Mouse (Mus musculus): ENCODE measurements at regions not wholly inside any gene's neighbourhood (a gene's known extent, or its start where the extent isn't known, plus 50 kb on each side); places are given as distances from the start of the nearest gene placed in this dataset.

- DNase-seq = peak; percentile 1 to 5
These were observed 670.8 kb upstream of the Kirrel3 start for GRCm38 (mm10) chr9:33814739-33815368.

GRCm38 (mm10) chr9:33822574-33823394 lies 662.9 kb upstream of the Kirrel3 start:
- no peak for DNase-seq

- DNase-seq = no peak
These were observed 659.6 kb upstream of the Kirrel3 start for GRCm38 (mm10) chr9:33826116-33826515.

- no peak for DNase-seq
These were observed 658.3 kb upstream of the Kirrel3 start for GRCm38 (mm10) chr9:33827409-33827808.

GRCm38 (mm10) chr9:33837666-33838380 lies 647.9 kb upstream of the Kirrel3 start:
- DNase-seq = no peak

- DNase-seq = no peak
These were observed 636.1 kb upstream of the Kirrel3 start for GRCm38 (mm10) chr9:33849623-33850022.

GRCm38 (mm10) chr9:33850024-33850423 lies 635.7 kb upstream of the Kirrel3 start:
- no peak for DNase-seq

- DNase-seq = no peak
These were observed 634.7 kb upstream of the Kirrel3 start for GRCm38 (mm10) chr9:33850993-33851392.

- DNase-seq = peak in 1 of 2 experiments; percentile 23
These were observed 629.5 kb upstream of the Kirrel3 start for GRCm38 (mm10) chr9:33856169-33856568.

- DNase-seq = peak; percentile 21 to 22
These were observed 627.2 kb upstream of the Kirrel3 start for GRCm38 (mm10) chr9:33858511-33858910.

GRCm38 (mm10) chr9:33868666-33869065 lies 617.0 kb upstream of the Kirrel3 start:
- no peak for DNase-seq

- peak in 1 of 2 experiments; percentile 1 for DNase-seq
These were observed 598.4 kb upstream of the Kirrel3 start for GRCm38 (mm10) chr9:33887279-33887678.

- no peak for DNase-seq
These were observed 593.7 kb upstream of the Kirrel3 start for GRCm38 (mm10) chr9:33892001-33892400.

GRCm38 (mm10) chr9:33901313-33902076 lies 584.2 kb upstream of the Kirrel3 start:
- no peak for DNase-seq

- DNase-seq = no peak
These were observed 581.6 kb upstream of the Kirrel3 start for GRCm38 (mm10) chr9:33903991-33904570.

GRCm38 (mm10) chr9:33914919-33915318 lies 570.8 kb upstream of the Kirrel3 start:
- DNase-seq = no peak

- DNase-seq = no peak
These were observed 570.2 kb upstream of the Kirrel3 start for GRCm38 (mm10) chr9:33915349-33916056.

GRCm38 (mm10) chr9:33930286-33930685 lies 555.4 kb upstream of the Kirrel3 start:
- DNase-seq = no peak

GRCm38 (mm10) chr9:33934071-33934470 lies 551.6 kb upstream of the Kirrel3 start:
- DNase-seq = no peak

GRCm38 (mm10) chr9:33954319-33954718 lies 531.4 kb upstream of the Kirrel3 start:
- no peak for DNase-seq
